Mouse (Mus musculus): Measurements from ENCODE around the gene Shisa5. TPM values are rescaled to one million over a fixed set of nuclear protein-coding genes. Genes with fewer than 3 reads are reported as not detected.

The Shisa5 gene
- polyA plus RNA-seq, 1 experiment = 83.1 TPM

DNA sequence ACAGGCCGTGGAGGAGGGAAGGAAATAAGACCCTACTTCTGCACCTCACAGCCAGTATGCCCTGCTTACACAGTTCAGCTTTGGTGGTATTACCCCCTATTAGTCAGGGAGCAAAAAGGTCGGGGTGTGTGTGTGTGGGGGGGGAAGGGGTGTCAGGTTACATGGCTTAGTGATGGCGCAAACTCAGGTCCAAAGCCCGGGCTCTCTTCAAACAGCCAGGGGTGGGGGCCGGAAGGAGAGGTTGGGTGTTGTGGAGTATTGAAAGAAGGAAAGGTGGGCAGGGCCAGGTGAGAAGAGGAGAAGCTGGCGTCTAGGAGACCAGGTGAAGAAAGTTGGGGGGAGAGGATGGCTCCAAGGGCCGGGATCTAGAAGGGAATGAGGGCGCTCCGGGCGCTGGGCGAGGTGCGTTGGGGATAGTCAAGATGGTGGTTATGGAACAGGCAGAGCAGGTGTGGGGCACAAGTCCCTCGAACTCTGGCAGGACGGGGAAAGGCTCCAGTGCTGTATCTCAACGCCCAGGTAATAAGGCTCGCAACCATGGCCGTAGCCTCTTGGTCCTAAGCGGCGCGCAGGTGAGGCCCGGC is 56.3 kb downstream of the Shisa5 start:
- no peak for TF ChIP-seq CTCF (IDR thresholded peaks at IDR 0.05; ENCODE audit: borderline replicate concordance, extremely low read depth, insufficient read depth, insufficient read length)
- no peak for TF ChIP-seq POLR2A (IDR thresholded peaks at IDR 0.05; ENCODE audit: borderline replicate concordance, extremely low read depth, insufficient read depth, insufficient read length, poor library complexity, severe bottlenecking)
- peak; percentile 55 for DNase-seq (ENCODE audit: low read depth)

- no peak for TF ChIP-seq CTCF (IDR thresholded peaks at IDR 0.05; ENCODE audit: borderline replicate concordance, extremely low read depth, insufficient read depth, insufficient read length)
- TF ChIP-seq POLR2A (IDR thresholded peaks at IDR 0.05; ENCODE audit: borderline replicate concordance, extremely low read depth, insufficient read depth, insufficient read length, poor library complexity, severe bottlenecking) = peak; percentile 77
- peak; percentile 95 for DNase-seq (ENCODE audit: low read depth)
Observed at GRCm38 (mm10) chr9:109095137-109095982, 57.0 kb downstream of the Shisa5 start, which contains the start of gene Plxnb1. Gene Plxnb1 (plus strand): TSS chr9:109095389.

GRCm38 (mm10) chr9:109096251-109096661 is 57.9 kb downstream of the Shisa5 start:
- TF ChIP-seq CTCF (IDR thresholded peaks at IDR 0.05; ENCODE audit: borderline replicate concordance, extremely low read depth, insufficient read depth, insufficient read length) = no peak
- peak; percentile 4; the same call in 1 of the 2 replicates for TF ChIP-seq POLR2A (IDR thresholded peaks at IDR 0.05; ENCODE audit: borderline replicate concordance, extremely low read depth, insufficient read depth, insufficient read length, poor library complexity, severe bottlenecking)
- DNase-seq (ENCODE audit: low read depth) = peak; percentile 77

DNA sequence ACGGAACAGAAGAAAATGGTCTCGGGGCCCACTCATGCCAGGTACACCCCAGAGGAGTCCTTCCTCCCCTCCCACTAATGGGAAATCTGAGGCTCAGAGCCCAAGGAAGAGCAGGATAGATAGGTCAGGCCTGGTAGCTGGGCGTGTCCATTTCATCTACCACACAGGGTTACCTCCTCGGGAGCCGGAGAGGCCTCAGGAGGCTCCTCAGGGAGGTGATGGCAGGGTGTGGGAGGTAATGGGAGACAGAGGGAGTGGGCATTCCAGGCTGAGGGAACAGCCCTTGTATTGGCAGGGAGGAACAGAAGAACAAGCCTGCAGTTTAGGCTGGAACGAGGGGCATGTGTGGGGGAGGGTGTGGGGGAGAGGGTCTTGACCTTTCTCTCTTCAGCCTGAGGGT is 58.5 kb downstream of the Shisa5 start:
- peak; percentile 41 for DNase-seq (ENCODE audit: low read depth)
- TF ChIP-seq POLR2A (IDR thresholded peaks at IDR 0.05; ENCODE audit: borderline replicate concordance, extremely low read depth, insufficient read depth, insufficient read length, poor library complexity, severe bottlenecking) (no peak), CTCF (IDR thresholded peaks at IDR 0.05; ENCODE audit: borderline replicate concordance, extremely low read depth, insufficient read depth, insufficient read length) (no peak)

DNA sequence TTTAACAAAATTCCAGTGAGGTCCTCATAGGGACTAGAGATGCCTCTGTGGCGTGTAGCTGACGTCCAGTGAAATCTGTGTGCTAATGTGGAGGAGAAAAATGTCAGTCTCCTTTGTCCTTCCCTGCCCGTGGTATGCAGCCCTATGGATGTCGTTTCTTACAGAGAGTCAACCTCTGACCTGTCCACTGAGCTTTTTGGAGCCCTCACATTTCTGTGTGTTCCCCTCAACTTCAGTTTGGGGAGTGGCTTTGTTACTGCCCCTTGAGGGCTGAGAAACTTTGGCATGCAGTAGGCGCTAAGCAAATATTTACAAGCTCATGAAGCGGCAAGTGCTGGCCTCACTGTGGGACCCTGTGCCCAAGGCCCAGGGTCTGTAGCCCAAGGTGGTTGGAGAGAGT is 58.9 kb downstream of the Shisa5 start:
- no peak for TF ChIP-seq CTCF (IDR thresholded peaks at IDR 0.05; ENCODE audit: borderline replicate concordance, extremely low read depth, insufficient read depth, insufficient read length)
- no peak for TF ChIP-seq POLR2A (IDR thresholded peaks at IDR 0.05; ENCODE audit: borderline replicate concordance, extremely low read depth, insufficient read depth, insufficient read length, poor library complexity, severe bottlenecking)
- peak; percentile 42 for DNase-seq (ENCODE audit: low read depth)

DNA sequence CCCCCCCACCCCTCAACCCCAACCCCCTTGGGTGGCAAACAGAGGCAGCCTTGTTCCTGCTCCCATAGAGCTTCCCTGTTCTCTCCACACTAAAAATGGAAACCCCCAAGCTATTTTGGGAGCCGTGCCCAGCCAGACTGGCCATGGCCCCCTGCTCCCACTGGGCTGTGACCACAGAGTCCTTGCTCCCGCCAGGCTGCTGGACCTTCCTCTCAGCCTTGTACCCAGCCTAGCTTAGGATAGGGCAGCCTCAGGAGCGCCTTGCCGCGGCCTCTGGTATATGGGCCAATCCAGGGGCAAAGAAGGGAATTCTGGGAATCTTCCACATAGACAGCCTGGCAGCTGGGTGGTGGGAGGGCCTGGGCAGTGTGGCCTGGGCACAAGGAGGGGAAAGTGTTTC is 59.5 kb downstream of the Shisa5 start:
- TF ChIP-seq CTCF (IDR thresholded peaks at IDR 0.05; ENCODE audit: borderline replicate concordance, extremely low read depth, insufficient read depth, insufficient read length) (no peak), POLR2A (IDR thresholded peaks at IDR 0.05; ENCODE audit: borderline replicate concordance, extremely low read depth, insufficient read depth, insufficient read length, poor library complexity, severe bottlenecking) (no peak)
- peak; percentile 65 for DNase-seq (ENCODE audit: low read depth)

DNA sequence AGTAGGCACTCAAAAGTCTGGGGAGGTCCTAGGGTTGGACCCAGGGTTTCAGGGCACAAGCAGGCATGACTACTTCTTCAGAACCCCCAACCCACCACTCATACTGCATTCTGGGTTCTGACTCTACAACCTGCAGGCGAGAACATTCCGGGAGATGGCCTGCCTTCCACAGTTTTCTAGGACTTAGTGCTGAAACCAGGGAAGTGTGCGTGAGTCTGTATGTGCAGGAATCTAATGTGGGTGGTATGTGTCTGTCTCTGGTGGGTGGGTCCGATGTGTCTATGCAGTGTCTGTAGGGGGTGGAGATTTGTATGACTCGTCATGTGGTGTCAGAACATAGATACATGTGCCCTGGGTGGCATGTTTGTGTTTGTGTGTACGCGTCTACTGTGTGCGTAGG is 60.0 kb downstream of the Shisa5 start:
- DNase-seq (ENCODE audit: low read depth) = peak; percentile 8
- TF ChIP-seq CTCF (IDR thresholded peaks at IDR 0.05; ENCODE audit: borderline replicate concordance, extremely low read depth, insufficient read depth, insufficient read length) (no peak), POLR2A (IDR thresholded peaks at IDR 0.05; ENCODE audit: borderline replicate concordance, extremely low read depth, insufficient read depth, insufficient read length, poor library complexity, severe bottlenecking) (no peak)

GRCm38 (mm10) chr9:109098969-109099368 is 60.6 kb downstream of the Shisa5 start:
- TF ChIP-seq CTCF (IDR thresholded peaks at IDR 0.05; ENCODE audit: borderline replicate concordance, extremely low read depth, insufficient read depth, insufficient read length) = no peak
- no peak for TF ChIP-seq POLR2A (IDR thresholded peaks at IDR 0.05; ENCODE audit: borderline replicate concordance, extremely low read depth, insufficient read depth, insufficient read length, poor library complexity, severe bottlenecking)
- peak; percentile 76 for DNase-seq (ENCODE audit: low read depth)

DNA sequence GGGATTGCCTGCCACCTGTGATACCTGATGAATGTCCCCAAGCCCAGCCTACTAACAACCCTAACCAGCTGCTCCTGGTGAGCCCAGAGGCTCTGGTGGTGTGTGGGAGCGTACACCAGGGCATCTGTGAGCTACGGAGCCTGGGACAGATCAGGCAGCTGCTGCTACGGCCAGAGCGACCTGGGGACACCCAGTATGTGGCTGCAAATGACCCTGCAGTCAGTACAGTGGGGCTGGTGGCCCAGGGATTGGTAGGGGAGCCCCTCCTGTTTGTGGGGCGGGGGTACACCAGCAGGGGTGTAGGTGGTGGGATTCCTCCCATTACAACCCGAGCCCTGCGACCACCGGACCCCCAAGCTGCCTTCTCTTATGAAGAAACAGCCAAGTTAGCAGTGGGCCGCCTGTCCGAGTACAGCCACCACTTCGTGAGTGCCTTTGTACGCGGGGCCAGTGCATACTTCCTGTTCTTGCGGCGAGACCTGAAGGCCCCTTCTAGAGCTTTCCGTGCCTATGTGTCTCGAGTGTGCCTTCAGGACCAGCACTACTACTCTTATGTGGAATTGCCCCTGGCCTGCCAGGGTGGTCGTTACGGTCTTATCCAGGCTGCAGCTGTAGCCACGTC is 62.1 kb downstream of the Shisa5 start:
- TF ChIP-seq CTCF (IDR thresholded peaks at IDR 0.05; ENCODE audit: borderline replicate concordance, extremely low read depth, insufficient read depth, insufficient read length) = no peak
- TF ChIP-seq POLR2A (IDR thresholded peaks at IDR 0.05; ENCODE audit: borderline replicate concordance, extremely low read depth, insufficient read depth, insufficient read length, poor library complexity, severe bottlenecking) = no peak
- DNase-seq (ENCODE audit: low read depth) = no peak

DNA sequence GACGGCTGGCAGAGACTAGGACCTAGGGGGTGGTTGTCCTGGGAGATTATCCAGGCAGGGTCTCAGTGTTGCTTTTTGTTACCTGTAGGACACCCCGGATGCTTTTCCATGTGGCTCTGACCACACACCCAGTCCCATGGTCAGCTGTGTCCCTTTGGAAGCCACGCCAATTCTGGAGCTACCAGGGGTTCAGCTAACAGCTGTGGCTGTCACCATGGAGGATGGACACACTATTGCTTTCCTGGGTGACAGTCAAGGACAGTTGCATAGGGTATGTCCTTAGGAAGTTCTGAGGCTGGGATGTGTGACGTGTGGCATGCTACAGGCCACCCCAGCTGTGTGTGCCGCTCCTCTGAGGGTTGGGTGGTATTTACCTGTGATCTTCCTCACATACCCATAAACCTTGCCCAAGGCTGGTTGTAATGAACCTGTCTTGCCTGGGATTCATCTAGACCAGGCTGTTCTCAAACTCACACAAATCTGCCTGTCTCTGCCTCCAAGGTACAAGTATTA is 63.6 kb downstream of the Shisa5 start:
- DNase-seq (ENCODE audit: low read depth) = no peak
- TF ChIP-seq CTCF (IDR thresholded peaks at IDR 0.05; ENCODE audit: borderline replicate concordance, extremely low read depth, insufficient read depth, insufficient read length) (no peak), POLR2A (IDR thresholded peaks at IDR 0.05; ENCODE audit: borderline replicate concordance, extremely low read depth, insufficient read depth, insufficient read length, poor library complexity, severe bottlenecking) (no peak)

GRCm38 (mm10) chr9:109102541-109102940 is 64.2 kb downstream of the Shisa5 start:
- TF ChIP-seq CTCF (IDR thresholded peaks at IDR 0.05; ENCODE audit: borderline replicate concordance, extremely low read depth, insufficient read depth, insufficient read length) = no peak
- TF ChIP-seq POLR2A (IDR thresholded peaks at IDR 0.05; ENCODE audit: borderline replicate concordance, extremely low read depth, insufficient read depth, insufficient read length, poor library complexity, severe bottlenecking) = no peak
- no peak for DNase-seq (ENCODE audit: low read depth)

Data from brain, embryonic 14.5 days (tissue).